Mouse (Mus musculus): ENCODE measurements around the gene Lalba.

GRCm38 (mm10) chr15:98504514-98504913, 22.0 kb upstream of the Lalba start:
- TF ChIP-seq CTCF (conservative IDR thresholded peaks at IDR 0.05; ENCODE audit: low read length) (peak; percentile 91), NANOG (IDR thresholded peaks at IDR 0.05; ENCODE audit: borderline replicate concordance, low read length) (no peak), POU5F1 (IDR thresholded peaks at IDR 0.05; ENCODE audit: borderline replicate concordance, low read length) (no peak)

Measured in E14TG2a.4 (cell line).